Mouse (Mus musculus): ENCODE measurements around the gene Nectin1. TPM values are rescaled to one million over a fixed set of nuclear protein-coding genes. Genes with fewer than 3 reads are reported as not detected.

Nectin1 gene
- polyA plus RNA-seq, 1 experiment from 2014 or later = 3.9 TPM

DNA sequence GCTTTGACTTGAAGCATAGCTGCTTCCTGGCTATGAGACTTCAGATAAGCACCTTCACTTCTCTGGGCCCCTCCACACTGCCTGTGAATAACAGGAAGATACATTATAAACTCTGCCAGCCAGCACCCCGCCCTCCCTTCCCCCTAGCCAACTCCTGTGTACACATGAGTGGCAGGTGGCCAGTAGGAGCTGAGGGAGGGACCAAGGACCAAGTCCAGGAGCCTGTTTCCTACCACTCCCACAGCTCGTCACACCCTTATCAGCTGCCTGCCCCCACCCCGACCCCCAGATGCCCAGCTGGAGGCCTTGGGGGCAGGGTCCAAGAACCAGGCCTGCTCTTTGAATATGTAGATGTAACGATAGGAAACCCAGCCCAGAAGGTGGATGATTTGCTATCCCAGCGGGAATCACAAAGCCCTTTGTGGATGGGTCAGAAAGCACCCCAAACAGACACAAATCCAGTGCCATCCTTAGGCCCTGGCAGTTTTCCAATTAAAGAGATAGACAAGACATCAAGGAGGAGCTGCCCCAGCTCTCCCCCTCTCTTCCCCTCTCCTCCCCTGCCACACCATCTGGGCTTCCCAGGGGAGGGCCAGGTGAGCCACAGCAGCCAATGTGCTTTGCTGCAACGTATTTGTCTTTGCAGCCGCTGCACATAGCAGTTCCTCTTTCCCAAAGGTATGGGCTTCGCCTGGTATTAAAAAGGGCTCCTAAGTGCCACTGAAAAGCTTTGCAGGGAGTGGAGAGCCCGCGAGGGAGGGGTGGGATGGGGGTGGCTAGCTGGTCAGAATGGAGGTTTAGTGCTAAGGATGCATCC, 14.1 kb upstream of the Nectin1 start:
- 8% methylated on average over 10 of the region's 10 CpGs for WGBS
- H3K36me3 ChIP-seq = no peaks in the 10 kb centered on the region
- DNase-seq (ENCODE audit: low spot score) = no peak

DNA sequence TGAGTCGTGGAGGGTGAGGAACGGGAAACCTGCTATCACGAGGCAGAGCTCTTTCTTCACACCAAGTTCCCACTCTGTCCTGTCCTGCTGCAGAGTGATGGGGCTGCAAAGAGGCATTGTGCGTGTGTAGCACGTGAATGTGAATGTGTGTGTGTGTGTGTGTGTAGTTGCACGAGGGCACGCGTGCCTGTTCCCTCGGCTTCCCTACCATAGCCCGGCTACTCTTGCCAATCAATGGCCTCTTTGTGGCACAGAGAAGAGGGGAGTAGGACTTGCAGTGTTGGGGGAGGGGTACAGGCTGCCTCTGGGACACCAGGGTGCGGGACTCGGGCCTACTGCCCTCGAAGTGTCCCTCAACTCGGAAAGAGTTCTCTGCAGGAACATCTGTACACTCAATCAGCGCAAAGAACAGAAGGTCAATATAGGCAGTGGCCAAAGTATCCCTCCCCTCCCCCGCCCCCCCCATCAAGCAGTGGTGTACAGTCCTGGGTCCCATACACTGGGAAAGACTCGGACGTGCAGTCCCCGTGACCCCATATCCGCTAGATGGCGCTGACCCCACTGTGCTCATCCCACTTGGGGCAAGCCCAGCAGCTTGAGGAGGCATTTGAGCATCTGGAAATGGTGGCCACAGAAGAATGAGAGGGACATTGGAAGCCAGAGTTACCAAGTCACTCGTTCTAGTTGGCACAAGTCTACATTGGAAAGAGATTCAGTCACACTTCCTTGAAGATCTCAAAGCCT, 13.3 kb upstream of the Nectin1 start:
- H3K4me1 ChIP-seq = peaks cover 24% of the 10 kb centered on the region
- peaks cover 60% of the 10 kb centered on the region for H3K27me3 ChIP-seq (ENCODE audit: insufficient read depth, poor library complexity, severe bottlenecking)
- H3K4me3 ChIP-seq = no peak overlapping the region
- peak; percentile 84 for DNase-seq (ENCODE audit: low spot score)
- H3K9me3 ChIP-seq = no peaks in the 10 kb centered on the region
- no peaks in the 10 kb centered on the region for H3K36me3 ChIP-seq
- H3K27ac ChIP-seq = no peak overlapping the region
- WGBS = 17% methylated on average over 22 of the region's 22 CpGs

More for the DNA sequence above, 14.1 kb upstream of the Nectin1 start:
- peaks cover 60% of the 10 kb centered on the region for H3K27me3 ChIP-seq (ENCODE audit: insufficient read depth, poor library complexity, severe bottlenecking)
- no peak overlapping the region for H3K4me3 ChIP-seq
- H3K9me3 ChIP-seq = no peaks in the 10 kb centered on the region
- no peak overlapping the region for H3K27ac ChIP-seq
- H3K4me1 ChIP-seq = peaks cover 24% of the 10 kb centered on the region

DNA sequence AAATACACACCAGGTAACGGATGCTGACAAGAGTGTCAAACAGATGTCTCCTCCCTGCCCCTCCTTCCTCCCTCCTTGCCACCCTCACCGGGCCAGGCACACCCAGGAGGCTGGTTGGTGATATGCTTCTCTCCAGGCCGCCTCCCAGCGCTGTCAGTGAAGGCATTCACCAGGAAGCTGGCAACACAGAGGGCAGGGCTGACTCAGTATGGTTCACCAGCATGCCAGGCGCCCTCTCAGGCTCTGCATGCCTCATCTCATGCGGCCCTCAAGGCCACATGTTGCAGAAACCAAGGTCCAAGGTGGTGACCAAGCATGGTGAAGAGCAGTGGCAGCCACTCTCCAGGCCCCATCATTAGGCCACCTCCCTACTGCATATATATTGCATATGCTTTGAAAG, 11.9 kb upstream of the Nectin1 start:
- H3K27ac ChIP-seq = no peak overlapping the region
- no peak for DNase-seq (ENCODE audit: low spot score)
- H3K36me3 ChIP-seq = no peaks in the 10 kb centered on the region
- peaks cover 24% of the 10 kb centered on the region for H3K4me1 ChIP-seq
- H3K27me3 ChIP-seq (ENCODE audit: insufficient read depth, poor library complexity, severe bottlenecking) = peaks cover 51% of the 10 kb centered on the region
- H3K9me3 ChIP-seq = no peaks in the 10 kb centered on the region
- 57% methylated on average over 6 of the region's 6 CpGs for WGBS
- no peak overlapping the region for H3K4me3 ChIP-seq

DNA sequence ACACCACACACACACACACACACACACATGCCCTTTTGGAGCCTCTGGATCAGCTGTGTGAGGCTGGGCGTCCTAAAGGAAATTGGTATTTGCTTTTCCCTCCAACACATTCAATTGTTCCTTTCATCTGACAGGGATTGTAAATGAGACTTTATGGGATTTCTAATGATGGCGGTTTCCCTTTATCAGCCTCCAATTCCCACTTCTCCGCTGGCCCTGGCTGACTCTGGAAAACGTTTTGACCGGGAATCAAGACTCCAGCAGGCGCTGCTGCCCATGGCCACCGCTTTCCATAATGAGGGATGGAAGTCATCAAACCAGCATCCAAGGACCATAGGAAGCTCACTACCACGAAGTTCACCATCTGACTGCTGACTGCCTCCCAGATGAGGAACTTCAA, 11.1 kb upstream of the Nectin1 start:
- no peak overlapping the region for H3K4me3 ChIP-seq
- 57% methylated on average over 8 of the region's 8 CpGs for WGBS

DNA sequence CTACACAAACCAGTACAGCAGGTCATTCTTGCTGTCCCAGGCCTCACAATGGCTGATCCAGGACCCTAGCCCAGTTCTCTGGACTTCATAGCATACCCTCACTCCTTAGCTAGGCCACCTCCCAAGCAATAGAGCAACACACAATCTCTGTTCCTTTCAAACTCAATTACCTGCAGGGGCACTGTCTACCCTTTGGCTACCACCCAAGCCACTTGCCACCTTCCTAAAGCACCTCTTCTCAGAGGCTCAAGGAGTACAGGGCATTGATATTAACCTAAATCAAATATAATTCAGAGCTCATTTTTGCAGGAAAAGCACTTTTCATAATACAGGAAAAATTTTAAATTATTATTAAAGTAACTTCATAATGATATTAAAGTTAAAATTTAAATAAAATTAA, 8.8 kb upstream of the Nectin1 start:
- Histone ChIP-seq H3K4me1 (peaks cover 31% of the 10 kb centered on the region), H3K27me3 (ENCODE audit: insufficient read depth, poor library complexity, severe bottlenecking) (peaks cover 38% of the 10 kb centered on the region), H3K4me3 (no peak overlapping the region), H3K27ac (no peak overlapping the region), H3K9me3 (no peaks in the 10 kb centered on the region), H3K36me3 (no peaks in the 10 kb centered on the region)
- no peak for DNase-seq (ENCODE audit: low spot score)

More for the DNA sequence above, 11.1 kb upstream of the Nectin1 start:
- no peak for DNase-seq (ENCODE audit: low spot score)
- H3K4me1 ChIP-seq = peaks cover 30% of the 10 kb centered on the region
- no peaks in the 10 kb centered on the region for H3K9me3 ChIP-seq
- peaks cover 49% of the 10 kb centered on the region for H3K27me3 ChIP-seq (ENCODE audit: insufficient read depth, poor library complexity, severe bottlenecking)
- no peaks in the 10 kb centered on the region for H3K36me3 ChIP-seq
- H3K27ac ChIP-seq = no peak overlapping the region

DNA sequence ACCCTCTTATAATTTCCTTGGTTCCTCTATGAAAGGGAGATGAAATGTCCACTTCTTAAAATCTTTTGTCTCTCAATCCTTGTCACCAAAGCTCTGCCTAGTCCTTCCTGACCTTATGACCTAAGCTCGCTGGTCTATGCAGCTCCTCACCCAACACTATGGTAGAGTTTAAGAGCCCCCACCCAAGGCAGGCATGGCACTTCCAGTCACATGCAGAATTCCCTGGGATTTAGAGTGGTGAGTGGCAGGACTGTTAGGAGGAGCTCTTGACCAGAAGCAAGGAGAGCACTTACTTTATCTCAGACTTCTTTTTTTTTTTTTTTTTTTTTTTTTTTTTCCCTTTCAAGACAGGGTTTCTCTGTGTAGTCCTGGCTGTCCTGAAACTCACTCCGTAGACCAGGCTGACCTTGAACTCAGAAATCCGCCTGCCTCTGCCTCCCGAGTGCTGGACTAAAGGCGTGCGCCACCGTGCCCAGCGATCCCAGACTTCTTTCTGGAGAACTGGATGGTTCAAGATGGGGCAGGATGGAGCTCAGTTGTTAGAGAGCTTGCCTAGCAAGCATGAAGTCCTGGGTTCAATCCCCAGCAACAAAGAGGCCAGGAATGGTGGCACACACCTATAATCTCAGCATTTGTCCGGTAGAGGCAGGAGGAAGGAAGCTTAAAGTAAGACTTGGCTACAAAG, 7.6 kb upstream of the Nectin1 start:
- Histone ChIP-seq H3K27ac (no peak overlapping the region), H3K4me3 (no peak overlapping the region), H3K9me3 (no peaks in the 10 kb centered on the region), H3K36me3 (no peaks in the 10 kb centered on the region), H3K27me3 (ENCODE audit: insufficient read depth, poor library complexity, severe bottlenecking) (peaks cover 27% of the 10 kb centered on the region), H3K4me1 (peaks cover 24% of the 10 kb centered on the region)
- WGBS = 88% methylated on average over 9 of the region's 9 CpGs
- no peak for DNase-seq (ENCODE audit: low spot score)

DNA sequence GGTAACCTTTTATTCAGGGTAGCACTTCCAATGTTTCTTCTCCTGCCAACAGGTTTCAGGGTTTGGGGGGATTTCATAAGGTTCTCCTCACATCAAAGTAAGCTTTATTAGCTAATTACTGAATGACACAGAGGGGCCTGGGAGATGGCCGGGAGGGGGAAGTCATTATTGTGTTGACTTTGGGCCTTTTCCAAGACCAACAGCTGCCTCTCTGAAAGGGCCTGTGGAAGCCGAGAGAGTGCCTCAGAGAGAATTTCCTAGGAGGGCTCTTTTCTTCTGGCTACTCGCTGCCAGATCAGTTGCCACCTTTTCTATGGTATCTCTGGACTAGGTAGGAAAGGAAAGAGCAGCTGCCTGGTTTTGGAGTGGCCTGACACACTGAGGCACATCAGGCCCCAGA, 6.5 kb upstream of the Nectin1 start:
- no peaks in the 10 kb centered on the region for H3K36me3 ChIP-seq
- H3K27ac ChIP-seq = peak overlapping the region; percentile 30; the same call in 1 of the 2 replicates
- 20% methylated on average over 3 of the region's 3 CpGs for WGBS

DNA sequence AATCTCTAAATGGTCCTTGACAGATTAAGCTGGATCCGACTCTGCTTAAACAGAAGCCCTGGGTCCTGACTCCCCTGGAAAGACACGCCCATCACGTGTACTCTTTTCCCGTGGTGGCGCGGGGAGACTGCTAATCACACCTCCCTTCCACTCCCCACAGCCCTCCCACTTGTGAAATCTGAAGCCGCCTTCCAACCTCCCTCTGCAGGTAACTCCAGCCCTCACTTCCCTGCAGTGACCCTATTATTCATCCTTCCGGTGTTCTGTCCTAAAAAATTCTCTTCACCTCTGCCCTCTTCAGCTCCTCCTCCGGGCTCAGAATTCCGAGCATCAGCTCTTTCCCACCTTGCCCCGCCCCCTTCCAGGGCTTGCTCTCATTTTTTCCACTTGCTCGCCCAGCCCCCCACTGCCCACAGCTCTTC, 5.9 kb upstream of the Nectin1 start:
- no peaks in the 10 kb centered on the region for H3K36me3 ChIP-seq
- peaks cover 29% of the 10 kb centered on the region for H3K4me1 ChIP-seq
- peak overlapping the region; percentile 42 for H3K4me3 ChIP-seq
- WGBS = under 1% methylated on average over 12 of the region's 12 CpGs
- DNase-seq (ENCODE audit: low spot score) = no peak
- no peak overlapping the region; the same call in 1 of the 2 replicates for H3K27ac ChIP-seq
- H3K27me3 ChIP-seq (ENCODE audit: insufficient read depth, poor library complexity, severe bottlenecking) = peaks cover 19% of the 10 kb centered on the region
- no peaks in the 10 kb centered on the region for H3K9me3 ChIP-seq

More for the DNA sequence above, 6.5 kb upstream of the Nectin1 start:
- Histone ChIP-seq H3K27me3 (ENCODE audit: insufficient read depth, poor library complexity, severe bottlenecking) (peaks cover 24% of the 10 kb centered on the region), H3K9me3 (no peaks in the 10 kb centered on the region), H3K4me1 (peaks cover 24% of the 10 kb centered on the region), H3K4me3 (no peak overlapping the region)
- DNase-seq (ENCODE audit: low spot score) = no peak

DNA sequence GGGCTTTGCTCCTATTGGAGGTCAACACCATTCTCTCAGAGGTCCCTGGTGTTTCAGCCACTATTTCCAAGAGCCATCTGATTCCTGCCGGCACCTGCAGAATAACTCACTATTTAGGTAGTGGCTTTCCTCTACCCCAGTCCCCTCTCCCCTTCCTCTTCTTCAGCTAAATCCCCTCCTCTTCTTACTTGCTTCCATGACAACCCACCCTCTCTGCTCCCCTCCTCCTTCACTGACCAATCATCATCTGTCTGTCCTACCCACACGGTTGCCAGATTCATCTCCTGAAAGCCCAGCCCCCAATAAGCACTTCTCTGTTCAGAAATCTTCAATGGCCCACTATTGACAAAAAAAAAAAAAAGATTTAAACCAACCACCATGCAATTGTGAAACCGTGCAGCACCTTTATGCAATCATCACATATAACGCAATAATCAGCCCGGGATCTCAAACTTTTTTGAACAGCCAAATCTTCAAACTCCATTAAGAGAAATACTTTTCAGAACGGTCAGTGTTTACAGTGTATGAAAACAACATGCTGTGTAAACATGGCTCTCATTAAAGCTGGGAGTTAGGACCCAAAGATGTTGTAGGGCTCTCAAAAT, 5.2 kb upstream of the Nectin1 start:
- Histone ChIP-seq H3K9me3 (no peaks in the 10 kb centered on the region), H3K36me3 (no peaks in the 10 kb centered on the region), H3K4me1 (peaks cover 35% of the 10 kb centered on the region), H3K27ac (no peak overlapping the region), H3K4me3 (no peak overlapping the region), H3K27me3 (ENCODE audit: insufficient read depth, poor library complexity, severe bottlenecking) (peaks cover 15% of the 10 kb centered on the region)
- WGBS = 43% methylated on average over 6 of the region's 6 CpGs
- DNase-seq (ENCODE audit: low spot score) = no peak

DNA sequence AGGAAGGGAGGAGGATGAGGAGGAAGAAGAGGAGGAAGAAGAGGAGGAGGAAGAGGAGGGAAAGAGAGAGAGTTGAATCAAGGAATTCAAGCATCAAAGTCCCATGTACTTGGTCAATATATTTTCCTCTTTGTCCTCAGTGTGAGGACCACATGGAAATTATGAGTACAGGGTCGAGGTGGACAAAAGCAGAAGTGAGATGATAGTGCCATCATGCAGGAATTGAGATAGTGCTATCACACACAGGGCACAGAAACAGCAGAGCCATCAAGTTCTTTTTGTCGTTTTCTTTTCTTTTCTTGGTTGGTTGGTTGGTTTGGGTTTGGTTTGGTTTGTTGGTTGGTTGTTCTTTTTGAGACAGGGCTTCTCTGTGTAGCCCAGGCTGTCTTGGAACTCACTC, 2.5 kb upstream of the Nectin1 start:
- H3K27ac ChIP-seq = no peak overlapping the region
- H3K36me3 ChIP-seq = no peaks in the 10 kb centered on the region
- H3K27me3 ChIP-seq (ENCODE audit: insufficient read depth, poor library complexity, severe bottlenecking) = peaks cover 18% of the 10 kb centered on the region; the same call in 1 of the 2 replicates
- WGBS = 63% methylated on average over 2 of the region's 2 CpGs
- no peak for DNase-seq (ENCODE audit: low spot score)
- H3K4me3 ChIP-seq = no peak overlapping the region
- peaks cover 47% of the 10 kb centered on the region for H3K4me1 ChIP-seq
- no peaks in the 10 kb centered on the region for H3K9me3 ChIP-seq

DNA sequence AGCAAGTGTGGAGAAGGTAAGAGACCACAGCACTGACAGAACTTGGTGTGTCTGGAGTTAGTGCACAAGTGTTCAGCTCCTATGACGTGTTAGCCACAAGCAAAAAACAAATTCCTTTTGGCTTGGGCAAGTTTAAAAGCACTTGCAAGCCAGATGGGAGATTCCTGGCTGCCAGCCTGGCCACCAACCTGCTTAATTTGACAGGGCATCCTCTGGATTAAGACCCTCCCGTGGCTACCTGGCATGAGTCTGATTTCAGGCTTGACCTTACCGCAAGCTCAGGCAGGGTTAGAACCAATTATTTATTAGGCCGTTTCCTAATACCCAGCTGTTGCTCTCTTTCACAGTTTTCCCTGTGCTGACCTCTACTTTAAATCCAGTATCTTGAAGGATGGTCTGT, 1.7 kb upstream of the Nectin1 start:
- Histone ChIP-seq H3K36me3 (no peaks in the 10 kb centered on the region), H3K27ac (no peak overlapping the region), H3K4me3 (no peak overlapping the region), H3K4me1 (peaks cover 55% of the 10 kb centered on the region), H3K27me3 (ENCODE audit: insufficient read depth, poor library complexity, severe bottlenecking) (peaks cover 26% of the 10 kb centered on the region; the same call in 1 of the 2 replicates), H3K9me3 (no peaks in the 10 kb centered on the region)
- DNase-seq (ENCODE audit: low spot score) = no peak
- WGBS = 88% methylated on average over 4 of the region's 4 CpGs

DNA sequence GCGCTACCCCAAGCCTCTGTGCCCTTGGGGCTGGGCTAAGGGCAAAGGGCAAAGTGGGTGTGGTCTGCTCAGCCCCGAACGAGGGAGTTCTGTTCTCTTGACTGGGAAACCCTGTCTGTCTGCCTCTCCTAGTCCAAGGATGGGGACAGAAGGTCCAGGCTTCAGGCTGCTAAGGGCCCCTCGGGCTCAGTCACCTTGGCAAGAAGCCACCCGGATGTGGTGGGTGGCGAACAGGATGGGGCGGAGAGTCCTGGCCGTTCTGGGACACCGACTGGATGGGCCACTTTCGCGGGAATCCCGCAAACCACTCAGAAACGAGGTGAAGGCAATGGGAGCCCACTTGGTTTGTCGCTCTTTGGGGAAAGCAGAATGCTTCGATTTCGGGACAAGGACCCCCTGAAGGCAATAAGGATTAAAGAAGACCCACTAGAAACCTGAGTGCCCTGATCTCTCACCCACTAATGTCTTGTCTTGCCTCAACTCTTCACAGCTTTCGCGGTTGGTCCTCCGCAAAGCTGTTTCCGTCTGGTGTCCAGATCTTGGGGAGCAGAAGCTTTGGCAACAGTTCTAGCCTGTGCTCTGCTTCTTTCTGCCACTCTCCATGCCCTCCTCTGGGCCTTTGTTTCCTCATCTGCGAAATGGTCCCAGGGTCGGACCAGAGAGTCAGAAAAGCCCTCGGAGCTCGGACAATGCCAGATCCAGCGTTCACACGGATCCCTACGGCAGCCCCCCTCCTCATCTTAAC, 710 bp upstream of the Nectin1 start:
- H3K4me1 ChIP-seq = peaks cover 52% of the 10 kb centered on the region
- peaks cover 33% of the 10 kb centered on the region; the same call in 1 of the 2 replicates for H3K27me3 ChIP-seq (ENCODE audit: insufficient read depth, poor library complexity, severe bottlenecking)
- DNase-seq (ENCODE audit: low spot score) = peak; percentile 86
- H3K9me3 ChIP-seq = no peaks in the 10 kb centered on the region
- H3K4me3 ChIP-seq = peak overlapping the region; percentile 82
- 2% methylated on average over 27 of the region's 27 CpGs for WGBS
- H3K36me3 ChIP-seq = no peaks in the 10 kb centered on the region
- peak overlapping the region; percentile 94 for H3K27ac ChIP-seq

All from heart, embryonic 10.5 days (tissue).